Mouse (Mus musculus) heart, postnatal 14 days (tissue): ENCODE results near the gene H2al2a. TPM values are rescaled to one million over a fixed set of nuclear protein-coding genes. Genes with fewer than 3 reads are reported as not detected.

Experiments
- DNase-seq, 2 experiments: peaks; one replicate each; pipeline ENCODE4 v3.0.0; 2021 to 2022
- intact Hi-C: fragments of 180-260 bp; cut with DNase I; formaldehyde crosslinking; loops from one replicate; pipeline ENCODE4 v1.15.1; 2025
- long read RNA-seq, 2 experiments: library from polyadenylated mRNA; stranded (forward); transcript quantifications; one replicate each; pipeline ENCODE4 v2.0.0; 2021
- total RNA-seq, 2 experiments: library from RNA; stranded (reverse); gene quantifications; 2 replicates each; pipeline ENCODE4 v1.2.3; 2021

Gene H2al2a
- not detected for total RNA-seq
- long read RNA-seq, experiment 1: 0 reads
- long read RNA-seq, experiment 2: 0 reads

DNA sequence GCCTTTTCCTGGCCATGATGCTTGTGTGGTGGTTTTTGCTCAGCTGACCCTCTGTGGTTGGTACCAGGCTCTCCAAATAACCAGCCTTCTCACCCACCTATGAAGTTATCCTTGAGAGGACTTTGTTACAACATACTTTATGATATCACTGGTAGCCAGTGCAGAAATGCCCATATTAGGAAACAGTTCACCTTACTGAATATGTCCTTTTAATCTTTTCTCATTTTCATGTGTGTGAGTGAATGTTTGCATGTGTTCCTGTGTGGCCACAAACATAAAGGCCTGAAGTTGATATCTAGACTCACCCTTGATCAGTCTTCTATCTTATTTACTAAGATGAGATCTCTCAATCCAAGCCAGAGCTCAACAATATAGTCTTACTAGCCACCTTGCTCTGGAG, at the start of gene H2al2a:
Gene H2al2a (minus strand): TSS at position 101 of the 400 bp plus-strand sequence.
- intact Hi-C loops: no loop called here
- DNase-seq: no peak

- intact Hi-C loops: loop anchor here (2.0 to 5.0 kb wide), 4 partner anchors 15 to 721 kb away; partner anchors contain the start of gene Commd3
- DNase-seq: no peak
Measured at GRCm38 (mm10) chr2:18046186-18046585, 49.4 kb upstream of the H2al2a start.

- intact Hi-C loops: loop anchor here (2.0 to 5.0 kb wide), 4 partner anchors 15 to 722 kb away; partner anchors contain the start of gene Commd3
- DNase-seq: no peak
Measured at GRCm38 (mm10) chr2:18045781-18046181, 49.0 kb upstream of the H2al2a start.

GRCm38 (mm10) chr2:18045143-18045780, 48.5 kb upstream of the H2al2a start:
- intact Hi-C loops: loop anchor here (5.0 kb wide), 3 partner anchors 297 to 722 kb away; partner anchors contain the start of gene Commd3
- DNase-seq: no peak

DNA sequence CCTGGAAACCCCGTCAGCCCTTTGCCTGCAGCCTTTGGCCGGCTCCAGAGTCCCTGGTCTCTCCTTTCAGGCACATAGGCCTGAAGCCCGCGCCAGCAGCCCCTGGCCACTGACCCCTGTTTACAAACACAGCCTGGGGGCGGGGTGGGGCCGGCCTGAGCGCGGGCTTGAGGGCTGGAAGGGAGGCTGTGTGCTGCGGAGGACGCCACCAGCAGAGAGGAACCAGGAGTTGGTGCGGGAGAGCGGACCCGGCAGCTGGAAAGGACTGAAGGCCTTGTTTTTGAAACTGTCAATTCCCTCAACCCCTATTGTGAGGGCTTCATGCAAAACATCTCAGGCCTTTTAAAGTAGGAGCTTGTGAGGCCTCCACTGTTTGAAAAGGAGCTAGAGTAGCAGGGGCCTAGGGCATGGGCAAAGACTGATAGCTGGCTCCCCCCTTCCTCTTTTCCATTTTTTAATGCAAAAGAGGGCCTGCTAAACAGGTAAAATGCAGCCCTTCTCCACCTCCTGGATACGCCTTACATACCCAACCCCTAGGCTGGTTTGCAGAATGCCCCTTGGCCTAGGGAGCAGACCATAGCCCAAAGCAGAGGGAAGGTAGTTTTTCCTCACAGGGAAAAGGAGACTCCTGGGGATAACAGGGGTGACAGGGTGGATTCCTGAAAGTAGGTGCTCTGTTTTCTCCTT, 44.6 kb upstream of the H2al2a start:
- intact Hi-C loops: no loop called here
- DNase-seq: no peak

DNA sequence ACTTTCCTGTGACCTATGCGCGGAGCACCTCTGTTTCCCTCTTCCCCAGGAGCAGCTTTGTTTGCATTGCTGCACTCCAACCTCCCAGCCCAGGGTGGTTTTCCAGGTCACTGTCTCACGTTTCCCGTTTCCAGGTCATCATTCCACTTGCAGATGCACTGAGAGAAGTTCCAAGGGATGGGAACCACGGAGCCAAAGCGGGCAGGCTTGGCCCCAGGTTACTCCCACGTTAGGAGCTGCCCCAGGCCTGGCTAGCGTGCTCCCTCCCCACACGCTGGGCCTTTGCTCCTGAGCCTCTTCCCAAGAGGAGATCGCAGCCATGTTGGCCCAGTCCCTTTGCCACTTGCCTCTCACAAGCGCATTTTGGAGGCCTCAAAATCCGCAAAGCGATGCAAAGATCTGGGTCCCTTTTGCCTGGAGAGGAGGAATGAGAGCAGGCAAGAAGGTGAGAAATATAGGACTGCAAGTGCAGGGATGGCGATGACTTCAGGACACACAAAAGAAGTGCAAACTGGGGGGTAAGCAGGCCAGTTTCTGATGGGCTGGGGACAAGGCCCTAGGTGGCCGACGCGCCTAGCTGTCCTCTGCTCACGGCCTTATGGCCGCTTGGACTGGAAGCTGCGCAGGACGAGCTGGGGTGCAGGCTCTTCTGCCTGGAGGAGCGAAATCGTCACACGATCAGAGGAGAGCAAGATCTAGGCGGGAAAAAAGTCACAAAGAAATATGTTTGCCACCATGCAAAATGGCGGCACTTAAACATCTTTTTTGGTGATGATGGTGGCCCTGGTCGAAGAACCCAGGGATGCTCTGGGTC, 43.8 kb upstream of the H2al2a start:
- intact Hi-C loops: no loop called here
- DNase-seq: no peak

DNA sequence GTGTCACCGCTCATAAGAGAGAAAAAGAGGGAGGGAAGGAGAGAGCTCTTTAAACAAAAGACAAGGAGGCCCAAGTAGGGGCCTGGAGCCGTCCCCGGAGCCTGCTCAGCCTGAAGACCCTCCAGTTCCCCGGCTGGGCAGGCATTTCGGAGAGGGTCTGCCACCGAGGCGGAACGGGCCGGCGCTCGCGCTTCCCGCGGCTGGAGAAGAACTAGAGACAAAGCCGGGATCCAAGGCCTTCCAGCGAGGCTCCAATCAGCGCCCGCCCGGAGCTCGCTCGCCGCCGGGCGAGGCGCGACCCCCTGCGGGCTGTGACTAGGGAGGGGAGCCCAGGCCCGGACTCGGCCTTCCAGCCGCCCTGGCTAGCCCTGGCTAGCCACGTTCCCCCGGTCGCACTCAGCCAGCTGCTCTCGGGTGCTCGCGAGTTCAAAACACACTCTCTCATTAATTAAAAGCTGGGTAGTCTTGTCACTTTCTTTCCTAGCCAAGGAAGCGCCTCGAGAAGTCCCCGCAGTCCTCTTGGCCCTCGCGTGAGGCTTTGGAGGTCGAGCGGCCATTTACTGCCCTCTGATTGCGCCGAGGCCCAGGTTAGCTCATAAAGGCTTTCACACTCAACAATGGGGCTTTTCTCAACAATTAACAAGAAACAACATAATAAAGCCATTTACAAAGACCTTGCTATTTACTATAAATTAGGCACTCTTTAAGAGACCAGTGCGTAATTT, 43.0 kb upstream of the H2al2a start:
- intact Hi-C loops: no loop called here
- DNase-seq: no peak

DNA sequence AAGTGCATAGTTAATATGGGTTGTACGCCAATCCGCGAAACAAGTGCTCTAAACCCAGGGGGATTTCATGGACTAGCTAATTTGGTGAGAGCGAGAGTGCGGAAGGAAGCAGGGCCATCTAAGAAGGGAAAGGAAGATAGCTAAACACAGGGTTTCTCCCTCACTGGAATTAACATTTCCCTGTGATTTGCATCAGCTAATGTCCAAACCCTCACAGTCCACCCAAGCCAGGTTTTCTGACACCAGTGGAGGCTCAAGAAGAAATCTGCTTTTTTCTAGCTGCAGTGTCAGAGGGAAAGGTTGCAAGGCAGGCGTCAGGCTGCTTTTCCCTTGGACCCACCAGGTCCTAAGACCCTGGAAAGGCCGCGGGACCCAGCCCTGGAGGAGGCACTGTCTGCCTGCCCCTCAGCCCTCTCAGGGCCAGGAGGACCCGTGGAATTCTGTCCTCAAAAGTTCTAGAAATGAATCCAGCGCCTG, 42.2 kb upstream of the H2al2a start:
- intact Hi-C loops: no loop called here
- DNase-seq: no peak

DNA sequence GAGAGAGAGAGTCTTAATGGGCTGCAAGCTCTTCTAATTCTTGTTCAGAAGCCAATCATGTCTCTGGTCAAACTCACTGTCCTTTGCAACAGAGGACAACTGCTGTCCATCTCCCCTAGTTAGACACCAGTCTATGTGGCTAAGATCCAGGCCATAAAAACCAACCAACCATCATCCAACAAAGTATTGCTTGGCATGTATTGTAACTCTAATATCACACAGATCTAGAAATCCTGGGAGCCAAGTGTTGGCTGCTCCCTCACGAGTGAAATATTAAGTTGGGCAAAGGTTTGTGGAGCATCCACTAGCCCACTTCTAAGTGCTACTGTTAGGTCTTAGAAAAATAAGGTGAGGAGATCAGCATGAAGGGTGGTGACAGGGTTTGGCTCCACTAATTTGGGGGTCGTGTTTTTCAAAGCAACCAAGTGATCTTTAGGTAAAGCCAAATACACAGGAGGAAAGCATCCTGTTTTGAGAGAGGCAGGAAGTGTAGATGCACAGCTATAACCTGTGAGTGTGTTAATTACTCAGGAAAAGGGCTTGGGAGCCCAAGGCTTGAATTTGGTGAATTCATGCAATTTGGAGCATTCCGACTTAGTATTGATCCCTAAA, 41.5 kb upstream of the H2al2a start:
- DNase-seq: no peak
- intact Hi-C loops: no loop called here

DNA sequence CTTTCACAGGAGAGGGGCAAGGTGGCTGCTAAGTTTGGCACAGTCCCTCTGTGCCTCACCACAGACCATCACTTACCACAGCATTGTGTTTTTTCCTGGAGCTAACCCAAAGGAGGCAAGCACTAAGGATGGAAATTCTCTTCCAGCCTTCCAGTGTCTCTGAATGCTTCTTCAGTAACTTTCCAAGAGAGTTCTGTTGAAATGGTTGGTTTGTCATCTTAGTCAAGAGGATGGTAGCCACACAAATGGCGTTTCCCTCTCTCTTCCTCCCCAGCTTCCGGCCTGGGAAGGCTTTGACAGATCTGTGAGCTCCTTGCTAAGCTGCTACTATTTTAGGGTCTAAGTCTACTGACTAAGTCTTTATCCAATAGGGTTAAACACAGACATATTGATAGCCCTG, 40.7 kb upstream of the H2al2a start, which contains the start of gene A930004D18Rik:
Gene A930004D18Rik (minus strand): TSS at position 247 of the 400 bp plus-strand sequence.
- intact Hi-C loops: no loop called here
- no peak for DNase-seq

GRCm38 (mm10) chr2:18034371-18035250, 37.9 kb upstream of the H2al2a start:
- DNase-seq: no peak
- intact Hi-C loops: loop anchor here (5.0 kb wide), 1 partner anchor 1243 kb away; no protein-coding TSS in a partner anchor

DNA sequence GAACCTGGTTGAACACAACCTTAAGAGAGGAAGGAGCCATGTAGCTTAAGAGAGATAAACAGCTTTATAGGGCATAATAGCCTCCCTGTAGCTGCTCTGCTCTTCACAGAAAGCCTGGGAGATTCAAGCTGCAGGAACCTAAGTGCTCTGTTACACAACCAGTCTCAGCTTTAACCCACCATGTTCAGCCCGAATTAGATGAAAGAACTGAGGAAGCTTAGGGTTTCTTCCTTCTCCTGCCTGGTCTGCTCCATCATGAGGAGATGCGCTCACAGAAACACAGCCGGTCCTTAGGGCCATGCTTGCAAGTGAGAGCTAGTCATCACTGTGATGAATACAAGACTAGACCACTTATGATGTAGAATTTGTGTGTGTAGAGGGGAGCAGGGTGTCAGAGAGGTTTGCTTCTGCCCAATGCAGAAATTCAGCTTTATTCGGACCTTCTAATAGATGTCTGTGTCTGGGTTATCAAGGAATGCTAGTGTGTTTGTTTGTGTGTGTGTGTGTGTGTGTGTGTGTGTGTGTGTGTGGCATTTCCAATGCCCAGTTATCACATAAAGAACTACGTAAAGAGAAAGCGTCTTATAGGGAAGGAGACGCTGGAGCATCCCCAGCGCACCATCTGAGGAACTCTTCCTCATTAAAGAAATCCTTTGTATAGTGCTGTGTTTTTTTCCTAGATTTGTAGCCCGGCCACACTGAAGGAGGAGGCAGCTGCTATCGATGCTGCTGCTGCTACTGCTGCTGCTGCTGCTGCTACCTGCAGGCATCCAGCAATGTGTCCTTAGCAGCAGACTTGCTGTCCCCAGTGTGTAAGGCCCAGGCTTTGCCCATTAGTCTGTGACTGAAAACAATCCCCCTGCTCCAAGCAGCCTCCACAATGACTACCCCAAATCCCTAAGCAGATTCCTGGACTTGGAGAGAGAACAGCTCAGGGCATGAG, 36.7 kb upstream of the H2al2a start:
- intact Hi-C loops: loop anchor here (5.0 kb wide), 1 partner anchor 1244 kb away; no protein-coding TSS in a partner anchor

DNA sequence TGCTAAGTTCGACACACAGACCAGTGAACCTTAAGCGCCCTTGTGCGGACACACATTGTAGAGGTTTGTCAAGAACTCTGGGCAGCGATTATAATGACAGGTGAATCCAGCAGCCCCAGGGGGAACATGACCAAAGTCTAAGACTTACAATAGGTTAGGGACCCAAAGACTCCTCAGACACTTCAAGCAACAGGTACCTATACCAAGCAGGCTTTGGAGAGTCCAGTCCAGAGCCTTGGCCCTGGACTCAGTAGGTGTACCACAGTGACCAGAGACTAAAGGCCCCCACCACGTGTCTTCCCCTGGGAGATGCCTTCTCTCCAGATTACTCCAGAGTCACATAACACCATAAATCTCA, 35.8 kb upstream of the H2al2a start:
- intact Hi-C loops: loop anchor here (5.0 kb wide), 1 partner anchor 1245 kb away; no protein-coding TSS in a partner anchor
- no peak for DNase-seq

More for the DNA sequence above, 36.7 kb upstream of the H2al2a start:
- DNase-seq: no peak

- intact Hi-C loops: loop anchor here (2.0 to 5.0 kb wide), 2 partner anchors 15 to 1245 kb away; no protein-coding TSS in a partner anchor
- DNase-seq: peak; percentile 66 to 72
Measured at GRCm38 (mm10) chr2:18031831-18032537, 35.2 kb upstream of the H2al2a start.

GRCm38 (mm10) chr2:18031271-18031821, 34.6 kb upstream of the H2al2a start:
- intact Hi-C loops: loop anchor here (2.0 to 5.0 kb wide), 2 partner anchors 15 to 1246 kb away; no protein-coding TSS in a partner anchor
- peak; percentile 50 to 58 for DNase-seq

DNA sequence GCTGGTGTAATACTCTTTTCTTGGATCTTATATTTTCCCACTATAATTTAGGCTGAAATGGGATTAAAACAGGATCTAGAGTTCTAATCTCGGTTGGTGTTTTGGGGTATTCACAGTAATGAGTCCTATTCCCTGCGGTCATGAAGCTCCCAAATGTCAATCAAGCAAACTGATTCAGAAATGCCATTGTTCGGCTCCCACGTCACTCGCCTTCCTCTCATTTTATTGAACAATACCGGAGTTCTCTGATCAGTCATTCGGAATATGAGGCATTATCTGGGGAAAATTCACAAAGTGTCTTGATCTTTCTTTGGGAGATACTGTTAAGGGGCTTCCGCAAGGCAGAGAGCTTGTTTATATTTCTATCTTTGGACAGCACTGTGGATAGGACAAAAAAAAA, 33.8 kb upstream of the H2al2a start:
- intact Hi-C loops: loop anchor here (2.0 to 5.0 kb wide), 2 partner anchors 16 to 1247 kb away; no protein-coding TSS in a partner anchor
- DNase-seq: no peak
